Mouse (Mus musculus) midbrain, embryonic 12.5 days (tissue): ENCODE data around the gene Fam69a. TPM values are rescaled to one million over a fixed set of nuclear protein-coding genes. Genes with fewer than 3 reads are reported as not detected.

Experiments
- ATAC-seq: fragments of 200-750 bp; cut with Nextera tagmentation; 2 replicates; pipeline ENCODE4 v1.8.0; 2017; ENCODE audit warnings: low read depth, moderate TSS enrichment, moderate library complexity; ENCODE audit not compliant: low FRiP score
- H3K27ac ChIP-seq: fragments of 300-500 bp; sonication (generic); replicated peaks from 2 replicates; pipeline ENCODE4 v1.5.1; 2016; ENCODE audit warnings: mild to moderate bottlenecking
- H3K27me3 ChIP-seq: fragments of 300-500 bp; sonication (generic); 2 replicates; pipeline ENCODE4 v1.6.1; 2016; ENCODE audit warnings: mild to moderate bottlenecking
- H3K36me3 ChIP-seq: fragments of 300-500 bp; sonication (generic); 2 replicates; pipeline ENCODE4 v1.6.1; 2016
- H3K4me1 ChIP-seq: fragments of 300-500 bp; sonication (generic); 2 replicates; pipeline ENCODE4 v1.6.1; 2016
- H3K4me2 ChIP-seq: fragments of 300-500 bp; sonication (generic); replicated peaks from 2 replicates; pipeline ENCODE4 v1.6.1; 2016; ENCODE audit warnings: mild to moderate bottlenecking, moderate library complexity
- H3K4me3 ChIP-seq: fragments of 300-500 bp; sonication (generic); 2 replicates; pipeline ENCODE4 v1.5.1; 2016; ENCODE audit warnings: mild to moderate bottlenecking
- H3K9ac ChIP-seq: fragments of 300-500 bp; sonication (generic); replicated peaks from 2 replicates; pipeline ENCODE4 v1.6.1; 2016; ENCODE audit warnings: mild to moderate bottlenecking, moderate library complexity
- H3K9me3 ChIP-seq: fragments of 300-500 bp; sonication (generic); 2 replicates; pipeline ENCODE4 v1.6.1; 2016; ENCODE audit warnings: mild to moderate bottlenecking
- WGBS: fragments of 180-500 bp; shearing (Covaris S2); methylation state at CpG from one replicate; pipeline ENCODE4 v1.1.7; 2016; 5-methylcytosine and 5-hydroxymethylcytosine counted together
- polyA plus RNA-seq: library from polyadenylated mRNA; unstranded; fragments of >200 nt; fragmentation: Nextera tagmentation; extraction: Ambion mirVana; gene quantifications from 2 replicates; pipeline ENCODE4 v1.2.1, GENCODE M21; 2016

The Fam69a gene
- polyA plus RNA-seq, 1 experiment from 2014 or later: 28.3 TPM

- Histone ChIP-seq H3K4me3 (no peak overlapping the region), H3K9me3 (no peaks in the 10 kb centered on the region), H3K4me1 (no peaks in the 10 kb centered on the region), H3K9ac (no peak overlapping the region), H3K4me2 (no peak overlapping the region), H3K36me3 (no peaks in the 10 kb centered on the region), H3K27ac (no peak overlapping the region), H3K27me3 (no peaks in the 10 kb centered on the region)
- no peak for ATAC-seq
- WGBS: 85% methylated on average over 16 of the region's 16 CpGs
Measured at GRCm38 (mm10) chr5:107961438-107962251, 25.2 kb downstream of the Fam69a start.

DNA sequence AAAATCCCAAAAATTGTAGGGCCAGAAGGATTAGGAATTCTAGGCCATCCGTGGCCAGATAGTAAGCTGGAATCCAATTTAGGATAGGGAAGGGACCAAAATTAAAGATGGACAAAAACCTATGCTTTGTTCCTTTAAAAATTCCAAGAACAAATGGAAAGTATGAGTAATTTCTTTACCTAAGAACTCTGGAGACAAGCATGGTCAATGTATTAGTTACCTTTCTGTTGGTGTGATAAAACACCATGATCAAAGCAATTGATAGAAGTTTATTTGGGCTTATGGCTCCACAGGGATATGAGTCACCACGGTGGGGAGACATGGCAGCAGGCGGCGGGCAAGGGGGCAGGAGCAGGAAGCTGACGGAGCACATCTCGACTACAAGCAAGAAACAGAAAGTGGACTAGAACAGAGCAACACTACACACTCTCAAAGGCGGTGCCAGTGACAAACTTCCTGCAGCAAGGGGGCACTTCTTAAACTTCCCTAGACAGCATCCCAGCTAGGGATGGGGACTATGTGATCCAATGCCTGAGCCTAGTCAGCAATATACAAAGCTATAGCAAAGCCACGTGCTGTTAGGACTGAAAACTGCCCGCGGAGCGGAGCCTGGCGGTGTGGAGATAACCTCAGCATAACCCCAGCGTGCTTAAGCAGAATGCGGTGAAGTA is 26.2 kb downstream of the Fam69a start:
- Histone ChIP-seq H3K4me1 (no peaks in the 10 kb centered on the region), H3K9ac (no peak overlapping the region)

DNA sequence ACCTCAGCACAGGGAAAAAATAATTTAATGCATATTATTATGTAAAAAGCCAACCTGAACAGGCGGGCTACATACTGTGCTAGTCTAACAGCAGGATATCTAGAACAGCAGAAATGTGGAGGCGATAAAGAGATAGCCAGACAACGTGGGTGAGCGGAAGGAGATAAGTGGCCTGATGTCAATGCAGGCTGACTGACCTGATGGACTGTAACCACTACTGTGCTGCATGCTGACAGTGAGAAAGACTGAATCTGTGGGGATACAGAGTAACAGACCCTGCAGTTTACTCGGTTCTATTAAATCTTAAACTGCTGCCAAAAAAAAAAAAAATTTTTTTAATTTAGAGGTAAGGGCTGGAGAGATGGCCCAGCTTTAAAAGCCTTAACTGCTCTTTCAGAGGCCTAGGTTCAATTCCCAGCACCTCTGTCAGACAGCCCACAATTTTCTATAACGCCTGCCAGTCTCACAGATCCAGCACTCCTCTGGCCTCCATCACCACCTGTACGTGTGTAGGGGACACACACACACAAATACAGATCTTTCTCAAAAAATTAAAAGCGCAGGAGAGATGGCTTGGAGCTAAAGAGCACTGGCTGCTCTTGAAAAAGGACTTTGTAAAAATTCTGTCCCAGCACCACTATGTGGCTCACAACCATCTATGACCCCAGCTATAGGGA is 27.1 kb downstream of the Fam69a start:
- Histone ChIP-seq H3K27me3 (no peaks in the 10 kb centered on the region), H3K9me3 (no peaks in the 10 kb centered on the region), H3K36me3 (no peaks in the 10 kb centered on the region), H3K4me1 (no peaks in the 10 kb centered on the region), H3K9ac (no peak overlapping the region), H3K4me3 (no peak overlapping the region), H3K4me2 (no peak overlapping the region), H3K27ac (no peak overlapping the region)
- WGBS: 88% methylated on average over 8 of the region's 8 CpGs
- no peak for ATAC-seq

More for the DNA sequence above, 26.2 kb downstream of the Fam69a start:
- H3K36me3 ChIP-seq: no peaks in the 10 kb centered on the region
- H3K27ac ChIP-seq: no peak overlapping the region
- WGBS: 80% methylated on average over 14 of the region's 14 CpGs
- H3K4me2 ChIP-seq: no peak overlapping the region
- H3K9me3 ChIP-seq: no peaks in the 10 kb centered on the region
- ATAC-seq: no peak
- no peak overlapping the region for H3K4me3 ChIP-seq
- no peaks in the 10 kb centered on the region for H3K27me3 ChIP-seq

DNA sequence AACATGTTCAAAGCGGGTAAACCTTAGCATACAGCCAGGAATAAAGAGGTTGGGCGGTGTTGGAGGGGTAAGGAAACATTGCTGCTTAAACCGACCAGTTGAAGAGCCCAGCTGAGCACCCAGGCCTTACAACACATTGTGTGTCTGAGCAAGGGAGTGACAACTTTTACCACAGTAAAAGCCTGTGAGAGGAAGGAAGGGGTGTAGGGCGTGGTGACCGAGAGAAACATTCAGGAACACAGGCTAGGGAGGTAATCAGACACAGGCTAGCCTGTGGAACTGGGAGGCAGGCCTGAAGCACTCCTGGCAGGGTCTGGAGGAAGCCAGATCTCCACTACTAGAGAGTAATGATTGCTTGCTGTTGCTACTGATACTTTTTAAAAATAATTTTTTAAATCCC is 36.2 kb downstream of the Fam69a start:
- Histone ChIP-seq H3K36me3 (no peaks in the 10 kb centered on the region), H3K4me3 (no peak overlapping the region), H3K27ac (no peak overlapping the region), H3K4me2 (no peak overlapping the region), H3K27me3 (no peaks in the 10 kb centered on the region), H3K9me3 (no peaks in the 10 kb centered on the region), H3K4me1 (no peaks in the 10 kb centered on the region), H3K9ac (no peak overlapping the region)
- 82% methylated on average over 5 of the region's 5 CpGs for WGBS
- ATAC-seq: no peak

GRCm38 (mm10) chr5:107949607-107950006 is 37.3 kb downstream of the Fam69a start:
- Histone ChIP-seq H3K9me3 (no peaks in the 10 kb centered on the region), H3K4me3 (no peak overlapping the region), H3K36me3 (no peaks in the 10 kb centered on the region), H3K27ac (no peak overlapping the region), H3K27me3 (no peaks in the 10 kb centered on the region), H3K4me1 (no peaks in the 10 kb centered on the region), H3K4me2 (no peak overlapping the region), H3K9ac (no peak overlapping the region)
- no peak for ATAC-seq
- WGBS: 93% methylated on average over 3 of the region's 3 CpGs

DNA sequence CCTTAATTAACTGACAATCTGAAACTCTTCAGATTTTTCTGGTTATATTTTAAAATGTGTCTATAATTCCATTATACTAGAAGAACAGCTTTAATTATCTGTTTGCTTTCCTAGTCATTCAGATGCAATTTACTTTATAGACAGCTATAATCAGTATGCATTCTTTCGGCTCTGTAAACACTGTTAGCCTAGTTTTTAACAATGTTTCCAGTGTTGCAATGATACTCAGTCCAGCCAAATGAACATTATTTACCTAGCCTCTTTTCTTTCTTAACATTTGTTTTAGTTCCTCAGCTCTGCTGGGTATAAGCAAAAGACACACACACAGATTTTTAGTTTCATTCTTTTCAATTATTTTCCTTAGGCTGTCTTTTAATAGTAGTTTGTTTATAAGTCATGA is 38.0 kb downstream of the Fam69a start:
- Histone ChIP-seq H3K36me3 (no peaks in the 10 kb centered on the region), H3K4me1 (no peaks in the 10 kb centered on the region), H3K9me3 (no peaks in the 10 kb centered on the region), H3K9ac (no peak overlapping the region), H3K27ac (no peak overlapping the region), H3K27me3 (no peaks in the 10 kb centered on the region), H3K4me3 (no peak overlapping the region), H3K4me2 (no peak overlapping the region)
- ATAC-seq: no peak
- 95% methylated on average over 1 of the region's 1 CpGs for WGBS

GRCm38 (mm10) chr5:107947548-107947947 is 39.3 kb downstream of the Fam69a start:
- H3K4me2 ChIP-seq: no peak overlapping the region
- 87% methylated on average over 2 of the region's 2 CpGs for WGBS
- no peak overlapping the region for H3K9ac ChIP-seq
- H3K4me1 ChIP-seq: no peaks in the 10 kb centered on the region
- no peak overlapping the region for H3K27ac ChIP-seq
- H3K27me3 ChIP-seq: no peaks in the 10 kb centered on the region
- ATAC-seq: no peak
- H3K9me3 ChIP-seq: no peaks in the 10 kb centered on the region
- no peak overlapping the region for H3K4me3 ChIP-seq
- no peaks in the 10 kb centered on the region for H3K36me3 ChIP-seq

- H3K27me3 ChIP-seq: no peaks in the 10 kb centered on the region
- no peaks in the 10 kb centered on the region for H3K9me3 ChIP-seq
- no peak overlapping the region for H3K4me3 ChIP-seq
- H3K4me1 ChIP-seq: no peaks in the 10 kb centered on the region
- no peak for ATAC-seq
- 87% methylated on average over 1 of the region's 1 CpGs for WGBS
- H3K27ac ChIP-seq: no peak overlapping the region
- H3K36me3 ChIP-seq: no peaks in the 10 kb centered on the region
- no peak overlapping the region for H3K4me2 ChIP-seq
- H3K9ac ChIP-seq: no peak overlapping the region
Measured at GRCm38 (mm10) chr5:107946475-107946874, 40.4 kb downstream of the Fam69a start.

GRCm38 (mm10) chr5:107943526-107943925 is 43.4 kb downstream of the Fam69a start:
- ATAC-seq: no peak
- Histone ChIP-seq H3K4me3 (no peak overlapping the region), H3K27ac (no peak overlapping the region), H3K27me3 (no peaks in the 10 kb centered on the region), H3K9ac (no peak overlapping the region), H3K9me3 (no peaks in the 10 kb centered on the region), H3K36me3 (no peaks in the 10 kb centered on the region), H3K4me2 (no peak overlapping the region), H3K4me1 (no peaks in the 10 kb centered on the region)
- WGBS: 92% methylated on average over 6 of the region's 6 CpGs

DNA sequence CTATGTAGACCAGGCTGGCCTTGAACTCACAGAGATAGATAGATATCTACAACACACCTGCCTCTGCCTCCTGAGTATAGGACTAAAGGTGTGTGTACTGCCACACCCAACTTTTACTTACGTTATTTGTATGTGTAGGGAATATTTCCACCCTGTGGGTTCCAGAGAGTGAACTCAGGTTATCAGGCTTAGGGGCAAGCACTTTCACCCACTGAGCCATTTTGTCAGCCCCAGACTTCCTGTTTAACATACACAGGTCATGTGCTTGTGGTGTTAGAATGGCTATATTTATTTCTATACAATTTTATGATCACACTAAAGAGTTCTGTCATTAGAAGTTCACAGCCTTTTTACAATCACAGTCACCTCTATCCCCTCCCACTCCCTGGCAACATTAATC is 43.9 kb downstream of the Fam69a start:
- 89% methylated on average over 1 of the region's 1 CpGs for WGBS
- no peak overlapping the region for H3K27ac ChIP-seq
- H3K27me3 ChIP-seq: no peaks in the 10 kb centered on the region
- H3K4me2 ChIP-seq: no peak overlapping the region
- H3K4me1 ChIP-seq: no peaks in the 10 kb centered on the region
- no peaks in the 10 kb centered on the region for H3K36me3 ChIP-seq
- H3K9ac ChIP-seq: no peak overlapping the region
- no peak overlapping the region for H3K4me3 ChIP-seq
- ATAC-seq: no peak
- no peaks in the 10 kb centered on the region for H3K9me3 ChIP-seq

DNA sequence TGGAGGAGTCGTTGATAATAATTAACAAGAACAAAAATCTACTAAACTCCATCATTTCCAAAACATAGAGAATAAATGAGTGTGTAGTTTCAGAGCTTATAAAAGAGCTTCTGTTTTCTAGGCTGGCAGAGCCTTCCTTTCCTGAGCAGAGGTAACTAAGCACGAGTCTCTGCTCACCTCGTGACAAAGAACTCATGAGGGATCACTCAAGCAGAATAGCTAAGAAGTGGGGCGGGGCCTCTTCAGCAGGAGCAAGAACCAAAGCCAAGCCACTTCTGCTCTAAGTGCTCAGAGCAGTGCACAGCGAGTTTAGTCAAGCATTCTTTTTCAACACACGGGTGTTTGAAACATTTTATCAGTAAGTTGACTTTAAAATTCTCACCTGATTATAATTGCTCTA is 45.7 kb downstream of the Fam69a start:
- Histone ChIP-seq H3K4me2 (no peak overlapping the region), H3K27me3 (no peaks in the 10 kb centered on the region), H3K36me3 (no peaks in the 10 kb centered on the region), H3K27ac (no peak overlapping the region), H3K9ac (no peak overlapping the region), H3K4me1 (no peaks in the 10 kb centered on the region), H3K4me3 (no peak overlapping the region), H3K9me3 (no peaks in the 10 kb centered on the region)
- ATAC-seq: no peak
- 44% methylated on average over 6 of the region's 6 CpGs for WGBS

- 77% methylated on average over 3 of the region's 3 CpGs for WGBS
- H3K9ac ChIP-seq: no peak overlapping the region
- no peaks in the 10 kb centered on the region for H3K27me3 ChIP-seq
- H3K4me3 ChIP-seq: no peak overlapping the region
- no peaks in the 10 kb centered on the region for H3K9me3 ChIP-seq
- H3K27ac ChIP-seq: no peak overlapping the region
- no peak overlapping the region for H3K4me2 ChIP-seq
- no peaks in the 10 kb centered on the region for H3K36me3 ChIP-seq
- no peak for ATAC-seq
- no peaks in the 10 kb centered on the region for H3K4me1 ChIP-seq
Measured at GRCm38 (mm10) chr5:107939701-107940100, 47.2 kb downstream of the Fam69a start.
